18 mouse cellular contexts compared by ENCODE assay signal in genomic region chr16:87124519-87124918, GRCm38 (mm10).
"Had no signal": no experiment of that assay in that cellular context is flagged by ENCODE, and none has a peak within 500 bp of the region (broad histone marks: within the 10 kb centered on the region; RNA-seq: fewer than 3 reads in every experiment).

No protein-coding gene starts in this region.

- H3K4me1 ChIP-seq: kidney, embryonic 15.5 days; limb, embryonic 12.5 days; liver, embryonic 12.5 days; lung, embryonic 15.5 days; megakaryocyte, embryonic 14.5 days; neural tube, embryonic 13.5 days had no signal

- ATAC-seq: intestine, embryonic 16.5 days; liver, embryonic 12.5 days; midbrain, embryonic 16.5 days had no signal

- H3K9me3 ChIP-seq: kidney, embryonic 15.5 days; limb, embryonic 12.5 days; lung, embryonic 15.5 days; neural tube, embryonic 13.5 days had no signal

- H3K36me3 ChIP-seq: kidney, embryonic 15.5 days; limb, embryonic 12.5 days; liver, embryonic 12.5 days; lung, embryonic 15.5 days; neural tube, embryonic 13.5 days had no signal

- H3K4me2 ChIP-seq: kidney, embryonic 15.5 days; limb, embryonic 12.5 days; liver, embryonic 12.5 days; lung, embryonic 15.5 days; midbrain, embryonic 11.5 days; neural tube, embryonic 13.5 days had no signal

- H3K9ac ChIP-seq: kidney, embryonic 15.5 days; limb, embryonic 12.5 days; liver, embryonic 12.5 days; lung, embryonic 15.5 days; neural tube, embryonic 13.5 days had no signal

- DNase-seq: kidney, adult 2 months; kidney, postnatal 14 days; lung, postnatal 14 days; retina, postnatal 1 day; right cerebral cortex, postnatal 4 days; spleen, adult 18-20 months; thymus, adult 2 months; thymus, postnatal 25 days had no signal

- H3K4me3 ChIP-seq: kidney, embryonic 15.5 days; limb, embryonic 12.5 days; liver, embryonic 12.5 days; lung, embryonic 15.5 days; megakaryocyte, embryonic 14.5 days; neural tube, embryonic 13.5 days had no signal

- H3K27ac ChIP-seq: kidney, embryonic 15.5 days; limb, embryonic 12.5 days; liver, embryonic 12.5 days; lung, embryonic 15.5 days; macrophage; neural tube, embryonic 13.5 days had no signal

- H3K27me3 ChIP-seq: kidney, embryonic 15.5 days; limb, embryonic 12.5 days; liver, embryonic 12.5 days; lung, embryonic 15.5 days; megakaryocyte, embryonic 14.5 days; neural tube, embryonic 13.5 days had no signal
